In the genomic region with DNA sequence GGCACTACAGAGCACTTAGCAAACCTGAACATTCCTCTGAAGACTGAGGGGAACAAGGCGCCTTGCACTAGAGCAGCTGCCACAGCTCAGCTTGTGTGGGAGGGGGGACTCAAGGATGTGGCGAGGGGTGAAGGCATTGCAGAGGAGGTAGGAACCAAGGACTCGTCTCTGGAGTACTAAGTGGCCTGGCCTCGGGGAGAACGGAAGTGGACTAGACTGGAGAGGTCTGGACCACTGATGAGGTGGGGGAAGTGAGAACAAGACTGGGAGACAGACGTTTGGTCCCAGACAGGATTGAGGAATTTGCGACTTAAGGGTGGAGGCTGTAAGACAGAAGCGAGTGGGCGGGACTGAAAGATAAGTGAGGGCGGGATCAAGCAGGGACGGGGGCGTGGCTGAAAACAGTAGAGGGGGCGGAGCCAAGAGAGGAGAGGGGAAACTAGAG, we compare ENCODE assay signal across 8 mouse cellular contexts. TPM values are rescaled to one million over a fixed set of nuclear protein-coding genes. Genes with fewer than 3 reads are reported as not detected.
A peak's percentile ranks its signal among the peaks of the same experiment; 100 is the strongest.
DNase-seq lines count a peak whose midpoint lies in the region; ATAC-seq and TF ChIP-seq lines count a peak whose summit lies in the region.

No protein-coding gene starts in this region.

- H3K27ac ChIP-seq in intestine, embryonic 14.5 days (ENCODE audit: low read depth): peak overlapping the region; percentile 67
- peak overlapping the region; percentile 42; the same call in 1 of the 2 replicates for H3K27ac ChIP-seq in midbrain, embryonic 10.5 days (replicated peaks)
- H3K27ac ChIP-seq in small intestine, adult 2 months (ENCODE audit: insufficient read depth, low read depth, low read length): 0 out of 2 replicates have a peak overlapping the region, but pooled peaks have one; percentile 1

- WGBS in intestine, embryonic 14.5 days: 3% methylated on average over 13 of the region's 13 CpGs
- WGBS in midbrain, embryonic 10.5 days: 6% methylated on average over 13 of the region's 13 CpGs
- 12% methylated on average over 13 of the region's 13 CpGs for WGBS in small intestine, adult 2 months

- no peaks in the 10 kb centered on the region for H3K9me3 ChIP-seq in intestine, embryonic 14.5 days (ENCODE audit: control insufficient read depth, low read length)
- no peaks in the 10 kb centered on the region for H3K9me3 ChIP-seq in midbrain, embryonic 10.5 days (replicated peaks)

- intact Hi-C loops in left cerebral cortex, postnatal 4 days (cut with DNase I): loop anchor here (10.0 kb wide), 1 partner anchor 49 kb away; no protein-coding TSS in a partner anchor

- DNase-seq in layer of hippocampus, adult 11-12 months (ENCODE audit: low spot score): peak; percentile 79
- DNase-seq in layer of hippocampus, adult 9-10 months (ENCODE audit: low spot score): no peak
- peak; percentile 80 for DNase-seq in embryo, embryonic 10.5 days (ENCODE audit: low spot score)
- DNase-seq in intestine, embryonic 14.5 days (ENCODE audit: low spot score): peak; percentile 76
- DNase-seq in left cerebral cortex, postnatal 4 days: peak; percentile 44
- DNase-seq in midbrain, embryonic 10.5 days (ENCODE audit: low spot score): peak; percentile 56

- peak; percentile 46 for ATAC-seq in granulocyte monocyte progenitor cell, adult 5-6 weeks (replicated peaks; ENCODE audit: poor library complexity, severe bottlenecking)
- ATAC-seq in intestine, embryonic 14.5 days (replicated peaks; ENCODE audit: low FRiP score, low TSS enrichment, low read depth): peak; percentile 3; the same call in 1 of the 2 replicates

- peak overlapping the region; percentile 58 for H3K4me2 ChIP-seq in intestine, embryonic 14.5 days (ENCODE audit: low read length)

- TF ChIP-seq CTCF in small intestine, adult 2 months (IDR thresholded peaks at IDR 0.05; ENCODE audit: extremely low read depth, insufficient read length, insufficient replicate concordance, low read depth, low read length): no peak

- H3K4me3 ChIP-seq in intestine, embryonic 14.5 days (ENCODE audit: low read depth, low read length): peak overlapping the region; percentile 23
- H3K4me3 ChIP-seq in midbrain, embryonic 10.5 days: peak overlapping the region; percentile 79
- peak overlapping the region; percentile 23 for H3K4me3 ChIP-seq in small intestine, adult 2 months (ENCODE audit: low read depth, low read length)

- no peaks in the 10 kb centered on the region for H3K27me3 ChIP-seq in intestine, embryonic 14.5 days (replicated peaks; ENCODE audit: control insufficient read depth, insufficient read depth, low read length)
- H3K27me3 ChIP-seq in midbrain, embryonic 10.5 days (ENCODE audit: low read depth, poor library complexity, severe bottlenecking): peaks cover 17% of the 10 kb centered on the region
- no peaks in the 10 kb centered on the region for H3K27me3 ChIP-seq in small intestine, adult 2 months (ENCODE audit: control insufficient read depth, insufficient read depth, low read length)

- H3K36me3 ChIP-seq in intestine, embryonic 14.5 days (ENCODE audit: control insufficient read depth, insufficient read depth, low read length): no peaks in the 10 kb centered on the region
- H3K36me3 ChIP-seq in midbrain, embryonic 10.5 days: 0 out of 2 replicates have a peak, but pooled peaks cover 4% of the 10 kb centered on the region
- no peaks in the 10 kb centered on the region for H3K36me3 ChIP-seq in small intestine, adult 2 months (ENCODE audit: control insufficient read depth, insufficient read depth, low read length)

- peak overlapping the region; percentile 10; the same call in 1 of the 2 replicates for H3K9ac ChIP-seq in intestine, embryonic 14.5 days (ENCODE audit: low read length)

- H3K4me1 ChIP-seq in intestine, embryonic 14.5 days (replicated peaks; ENCODE audit: control insufficient read depth, insufficient read depth, low read length): peaks cover 33% of the 10 kb centered on the region
- H3K4me1 ChIP-seq in midbrain, embryonic 10.5 days: peaks cover 35% of the 10 kb centered on the region
- H3K4me1 ChIP-seq in small intestine, adult 2 months (ENCODE audit: control insufficient read depth, insufficient read depth, insufficient read length, low read length): peaks cover 11% of the 10 kb centered on the region

- TF ChIP-seq POLR2A in small intestine, adult 2 months (IDR thresholded peaks at IDR 0.05; ENCODE audit: low read depth, low read length): no peak

RNA-seq across cellular contexts. Expression of gene Smurf1, which starts 1.8 kb away (rescaled TPM):
- 2.0 and 5.9 TPM in 2 replicates for total RNA-seq in granulocyte monocyte progenitor cell, adult 5-6 weeks (2014; fragmentation: Nextera tagmentation)
- 3.4 and 4.6 TPM in 2 replicates for total RNA-seq in granulocyte monocyte progenitor cell, adult 5-6 weeks (2017)
- polyA plus RNA-seq in intestine, embryonic 14.5 days (2014; fragmentation: Nextera tagmentation; extraction: Ambion mirVana): 14.4 and 17.2 TPM in 2 replicates
- 10 to 100 TPM; 59.3 to 60.2 TPM for total RNA-seq in left cerebral cortex, postnatal 4 days (2021)
- 13.2 and 16.2 TPM in 2 replicates for polyA plus RNA-seq in midbrain, embryonic 10.5 days (2016; fragmentation: Nextera tagmentation; extraction: Ambion mirVana)
- 12.0 and 19.5 TPM in 2 replicates for polyA plus RNA-seq in small intestine, adult 2 months (2012; rRNA removed)

Comparison
In these comparisons a context has a peak if more than half of its experiments do, and no peak if none do; other contexts are left out.
1. H3K27ac ChIP-seq: peak in every context shown above with its lines; median percentile 67 in intestine, embryonic 14.5 days; 42 in midbrain, embryonic 10.5 days; 1 in small intestine, adult 2 months.
2. H3K4me3 ChIP-seq: peak in every context shown above with its lines; median percentile 79 in midbrain, embryonic 10.5 days; 23 in intestine, embryonic 14.5 days; 23 in small intestine, adult 2 months.